In genomic region chr14:60556541-60556940, GRCm38 (mm10) we compare ENCODE assay signal across 11 mouse cellular contexts.
DNase-seq lines count a peak whose midpoint lies in the region; TF ChIP-seq lines count a peak whose summit lies in the region.
"Had no signal": no experiment of that assay in that cellular context is flagged by ENCODE, and none has a peak within 500 bp of the region (broad histone marks: within the 10 kb centered on the region; RNA-seq: fewer than 3 reads in every experiment).

No protein-coding gene starts in this region.

- no peaks in the 10 kb centered on the region for H3K36me3 ChIP-seq in heart, adult 2 months (ENCODE audit: control insufficient read depth, insufficient read depth, low read length)
- H3K36me3 ChIP-seq: heart, embryonic 13.5 days; hindbrain, embryonic 15.5 days had no signal

- no peak overlapping the region for H3K4me3 ChIP-seq in heart, adult 2 months
- H3K4me3 ChIP-seq in cerebellum, adult 2 months (replicated peaks; ENCODE audit: insufficient read depth, low read depth, low read length), result no peak overlapping the region
- H3K4me3 ChIP-seq: heart, embryonic 13.5 days; hindbrain, embryonic 15.5 days had no signal

- intact Hi-C loops in heart, postnatal 10 days (cut with DNase I), result loop anchor here (2.0 kb wide), 1 partner anchor 24 kb away; no protein-coding TSS in a partner anchor
- intact Hi-C loops in heart, adult 2 months (cut with DNase I), result no loop called here
- intact Hi-C loops in gastrocnemius, postnatal 14 days (cut with DNase I; ENCODE audit: low total_unique reads), result no loop called here

- no peak for TF ChIP-seq POLR2A in heart, adult 2 months (IDR thresholded peaks at IDR 0.05; ENCODE audit: insufficient read depth, low read depth, low read length)
- TF ChIP-seq POLR2A in cerebellum, adult 2 months (IDR thresholded peaks at IDR 0.05; ENCODE audit: borderline replicate concordance, insufficient read depth, low read length), result no peak

- H3K27me3 ChIP-seq in heart, adult 2 months (ENCODE audit: control insufficient read depth, insufficient read depth, low read length), result no peaks in the 10 kb centered on the region
- H3K27me3 ChIP-seq in cerebellum, adult 2 months (ENCODE audit: control insufficient read depth, insufficient read depth, low read length), result no peaks in the 10 kb centered on the region
- H3K27me3 ChIP-seq: heart, embryonic 13.5 days; hindbrain, embryonic 15.5 days had no signal

- 33% methylated on average over 5 of the region's 5 CpGs for WGBS in heart, adult 2 months
- 71% methylated on average over 5 of the region's 5 CpGs for WGBS in cerebellum, adult 2 months

- H3K9ac ChIP-seq in heart, adult 2 months (ENCODE audit: low read depth, low read length), result no peak overlapping the region
- H3K9ac ChIP-seq: heart, embryonic 13.5 days; hindbrain, embryonic 15.5 days had no signal

- H3K4me1 ChIP-seq in heart, adult 2 months (ENCODE audit: control insufficient read depth, insufficient read depth, low read length), result peaks cover 3% of the 10 kb centered on the region
- no peaks in the 10 kb centered on the region for H3K4me1 ChIP-seq in cerebellum, adult 2 months (ENCODE audit: control insufficient read depth, insufficient read depth, low read length)

- TF ChIP-seq EP300 in heart, adult 2 months (IDR thresholded peaks at IDR 0.05; ENCODE audit: insufficient read depth, low read depth, low read length), result no peak

- H3K79me2 ChIP-seq in heart, adult 2 months (replicated peaks; ENCODE audit: control insufficient read depth, insufficient read depth, low read length), result no peaks in the 10 kb centered on the region

- DNase-seq in heart, postnatal 10 days, result peak; percentile 40 to 48
- no peak for DNase-seq in heart, adult 2 months
- DNase-seq in right cerebral cortex, postnatal 14 days, result peak; percentile 8
- DNase-seq in right cerebral cortex, adult 18-20 months, result no peak
- DNase-seq in gastrocnemius, postnatal 14 days, result peak; percentile 23
- peak; percentile 62 to 68 for DNase-seq in kidney, postnatal 4 days
- no peak for DNase-seq in cerebellum, adult 9-10 months
- no peak for DNase-seq in cerebellum, adult 2 months
- DNase-seq: thymus, postnatal 36 days had no signal

- no peak for TF ChIP-seq CTCF in heart, adult 2 months (IDR thresholded peaks at IDR 0.05)
- TF ChIP-seq CTCF in cerebellum, adult 2 months (IDR thresholded peaks at IDR 0.05; ENCODE audit: borderline replicate concordance, insufficient read depth, low read depth, low read length), result no peak

- H3K27ac ChIP-seq in heart, adult 2 months, result no peak overlapping the region
- H3K27ac ChIP-seq in cerebellum, adult 2 months (ENCODE audit: insufficient read depth, low read length), result no peak overlapping the region
- H3K27ac ChIP-seq: heart, embryonic 13.5 days; hindbrain, embryonic 15.5 days had no signal

Comparison
In these comparisons a context has a peak if more than half of its experiments do, and no peak if none do; other contexts are left out.
1. DNase-seq: peak in heart, postnatal 10 days (2 of 2), right cerebral cortex, postnatal 14 days (single experiment), gastrocnemius, postnatal 14 days (single experiment) and kidney, postnatal 4 days (2 of 2); none in heart, adult 2 months (0 of 2), right cerebral cortex, adult 18-20 months (single experiment), cerebellum, adult 9-10 months (single experiment) and cerebellum, adult 2 months (0 of 2).